Mouse (Mus musculus): ENCODE results near the gene Fam155a. TPM values are rescaled to one million over a fixed set of nuclear protein-coding genes. Genes with fewer than 3 reads are reported as not detected.

Gene Fam155a
- total and polyA plus RNA-seq, 3 experiments, result not detected

DNA sequence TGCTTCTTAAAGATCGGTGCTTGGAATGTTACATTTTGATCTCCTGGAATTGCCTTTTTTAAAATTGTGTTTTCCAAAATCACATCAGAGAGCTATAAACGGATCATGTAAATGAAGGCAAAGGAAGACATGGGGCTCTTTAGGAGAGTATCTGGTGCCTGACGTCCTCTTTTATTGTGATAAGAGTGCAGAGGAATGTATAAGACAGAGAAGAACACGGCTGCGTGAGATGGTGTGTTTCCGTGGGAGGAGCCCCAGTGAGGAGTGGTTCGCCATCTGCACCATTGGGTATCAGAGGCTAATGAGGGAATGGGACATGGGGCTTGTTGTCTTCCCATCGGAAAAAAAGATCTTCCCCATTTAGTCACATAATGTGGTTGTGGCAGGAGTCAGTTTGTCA lies 506.6 kb downstream of the Fam155a start:
- H3K4me1 ChIP-seq (ENCODE audit: control insufficient read depth in 1 of 2, insufficient read depth in 2 of 2), result no peaks in the 10 kb centered on the region
- TF ChIP-seq E2F4 (IDR thresholded peaks at IDR 0.05; ENCODE audit: insufficient replicate concordance, low read depth, low read length) (no peak), MAZ (IDR thresholded peaks at IDR 0.05; ENCODE audit: low read depth, low read length) (no peak), RCOR1 (conservative IDR thresholded peaks at IDR 0.05; ENCODE audit: low read depth, low read length) (no peak), EP300 (IDR thresholded peaks at IDR 0.05; ENCODE audit: low read length) (no peak), NELFE (IDR thresholded peaks at IDR 0.05; ENCODE audit: low read depth, low read length) (no peak), PAX5 (IDR thresholded peaks at IDR 0.05; ENCODE audit: low read length) (no peak), CHD2 (IDR thresholded peaks at IDR 0.05; ENCODE audit: low read length) (no peak), HCFC1 (IDR thresholded peaks at IDR 0.05; ENCODE audit: low read depth, low read length) (no peak), MAFK (IDR thresholded peaks at IDR 0.05; ENCODE audit: insufficient replicate concordance, low read length) (no peak), ETS1 (conservative IDR thresholded peaks at IDR 0.05; ENCODE audit: low read depth, low read length) (no peak), TBP (conservative IDR thresholded peaks at IDR 0.05; ENCODE audit: low read depth, low read length) (no peak), UBTF (IDR thresholded peaks at IDR 0.05; ENCODE audit: low read depth, low read length) (no peak), BHLHE40 (IDR thresholded peaks at IDR 0.05; ENCODE audit: low read depth, low read length) (no peak), SIN3A (IDR thresholded peaks at IDR 0.05; ENCODE audit: low read length) (no peak), RAD21 (IDR thresholded peaks at IDR 0.05; ENCODE audit: low read depth, low read length) (no peak)
- no peaks in the 10 kb centered on the region for H3K36me3 ChIP-seq (replicated peaks in 1 of 2; ENCODE audit: control insufficient read depth in 1 of 2, insufficient read depth in 1 of 2, low read length in 1 of 2)
- H3K9me3 ChIP-seq (replicated peaks; ENCODE audit: low read length), result peaks cover 63% of the 10 kb centered on the region
- H3K27ac ChIP-seq (ENCODE audit: insufficient read depth, low read depth), result no peak overlapping the region
- dilution Hi-C loops (cut with MboI; ENCODE audit: extremely low pct_ligation_motif_present, extremely low pct_unique_long_range_greater_than_20kb, low sequenced_read_pairs) (no loop called here), in situ Hi-C loops (cut with MboI; ENCODE audit: low pct_ligation_motif_present, low pct_unique_long_range_greater_than_20kb, low sequenced_read_pairs) (no loop called here)
- DNase-seq (ENCODE audit: extremely low read depth), result no peak
- no peak overlapping the region for H3K4me2 ChIP-seq (ENCODE audit: insufficient read depth, low read depth, poor library complexity, severe bottlenecking)
- no peak overlapping the region for H3K9ac ChIP-seq (ENCODE audit: insufficient read depth, low read depth)
- H3K4me3 ChIP-seq (replicated peaks in 1 of 3; ENCODE audit: low read depth in 2 of 3, low read length in 2 of 3, poor library complexity in 1 of 3), result no peak overlapping the region
- H3K27me3 ChIP-seq (replicated peaks), result no peaks in the 10 kb centered on the region
- no peaks in the 10 kb centered on the region for H3K79me2 ChIP-seq (replicated peaks; ENCODE audit: control insufficient read depth, extremely low read depth, insufficient read depth, poor library complexity, severe bottlenecking)

DNA sequence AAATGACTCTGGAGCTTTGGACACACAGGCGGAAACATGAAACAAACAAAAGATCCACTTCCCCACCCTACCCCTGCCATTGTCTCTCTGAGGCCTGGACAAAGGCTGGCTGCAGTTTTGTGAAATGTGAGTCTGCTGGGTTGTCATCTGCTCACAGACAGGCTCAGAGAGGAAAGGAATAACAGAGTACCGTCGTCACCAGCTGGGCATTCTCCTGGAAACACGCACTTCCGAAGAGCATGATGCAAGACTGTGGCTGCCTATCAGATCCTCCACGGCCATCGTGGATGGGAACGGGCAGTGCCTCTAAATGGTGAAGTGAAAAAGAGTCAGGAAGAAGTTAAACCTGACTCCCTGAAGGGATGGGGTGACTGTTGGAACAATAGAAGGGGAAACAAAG lies 509.4 kb downstream of the Fam155a start:
- H3K4me2 ChIP-seq (ENCODE audit: insufficient read depth, low read depth, poor library complexity, severe bottlenecking), result no peak overlapping the region
- H3K9me3 ChIP-seq (replicated peaks; ENCODE audit: low read length), result peaks cover 62% of the 10 kb centered on the region
- no peak overlapping the region for H3K9ac ChIP-seq (ENCODE audit: insufficient read depth, low read depth)
- H3K27ac ChIP-seq (ENCODE audit: insufficient read depth, low read depth), result no peak overlapping the region
- TF ChIP-seq TCF12 (IDR thresholded peaks at IDR 0.05; ENCODE audit: low read depth, low read length) (no peak), ELF1 (IDR thresholded peaks at IDR 0.05; ENCODE audit: low read depth, low read length) (no peak), KAT2A (IDR thresholded peaks at IDR 0.05; ENCODE audit: insufficient replicate concordance, low read length) (no peak), SMC3 (IDR thresholded peaks at IDR 0.05; ENCODE audit: low read depth, low read length) (no peak), MAX (IDR thresholded peaks at IDR 0.05; ENCODE audit: low read length) (no peak), E2F4 (IDR thresholded peaks at IDR 0.05; ENCODE audit: insufficient replicate concordance, low read depth, low read length) (no peak), POLR2AphosphoS2 (IDR thresholded peaks at IDR 0.05; ENCODE audit: low read depth, low read length) (no peak), UBTF (IDR thresholded peaks at IDR 0.05; ENCODE audit: low read depth, low read length) (no peak), PAX5 (IDR thresholded peaks at IDR 0.05; ENCODE audit: low read length) (no peak), CHD2 (IDR thresholded peaks at IDR 0.05; ENCODE audit: low read length) (no peak), CHD1 (IDR thresholded peaks at IDR 0.05; ENCODE audit: low read depth, low read length) (no peak)
- no peak for DNase-seq (ENCODE audit: extremely low read depth)
- no peaks in the 10 kb centered on the region for H3K36me3 ChIP-seq (replicated peaks in 1 of 2; ENCODE audit: control insufficient read depth in 1 of 2, insufficient read depth in 1 of 2, low read length in 1 of 2)
- H3K4me1 ChIP-seq (ENCODE audit: control insufficient read depth in 1 of 2, insufficient read depth in 2 of 2), result no peaks in the 10 kb centered on the region
- no peak overlapping the region for H3K4me3 ChIP-seq (replicated peaks in 1 of 3; ENCODE audit: low read depth in 2 of 3, low read length in 2 of 3, poor library complexity in 1 of 3)
- H3K79me2 ChIP-seq (replicated peaks; ENCODE audit: control insufficient read depth, extremely low read depth, insufficient read depth, poor library complexity, severe bottlenecking), result no peaks in the 10 kb centered on the region
- dilution Hi-C loops (cut with MboI; ENCODE audit: extremely low pct_ligation_motif_present, extremely low pct_unique_long_range_greater_than_20kb, low sequenced_read_pairs) (no loop called here), in situ Hi-C loops (cut with MboI; ENCODE audit: low pct_ligation_motif_present, low pct_unique_long_range_greater_than_20kb, low sequenced_read_pairs) (no loop called here)
- no peaks in the 10 kb centered on the region for H3K27me3 ChIP-seq (replicated peaks)
